Mouse (Mus musculus): ENCODE data around the gene Scn2b.

DNA sequence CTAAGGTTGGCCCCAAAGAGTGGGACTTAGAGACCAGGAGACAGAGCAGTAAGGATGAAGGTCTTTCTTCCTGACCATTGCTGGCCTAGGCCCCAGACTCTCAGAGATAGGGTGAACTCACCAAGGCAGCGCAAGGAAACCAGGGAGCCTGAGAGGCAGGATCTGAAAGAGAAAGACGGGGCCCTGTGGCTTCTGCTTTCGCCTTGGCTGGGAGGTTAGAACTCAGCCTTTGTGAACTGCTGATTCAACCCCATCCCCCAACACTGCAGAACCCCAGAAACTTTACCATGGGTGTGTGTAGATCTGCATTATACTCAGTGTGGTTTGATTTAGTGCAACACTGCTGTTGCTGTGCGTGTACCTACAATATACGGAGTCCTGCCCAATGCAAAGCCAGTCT is 61.7 kb downstream of the Scn2b start:
- TF ChIP-seq CTCF (IDR thresholded peaks at IDR 0.05; ENCODE audit: borderline replicate concordance, insufficient read depth, low read length), result no peak
- no peak for TF ChIP-seq POLR2A (IDR thresholded peaks at IDR 0.05; ENCODE audit: low read depth, low read length)
